Mouse (Mus musculus) right cerebral cortex, postnatal 4 days (tissue): Measurements from ENCODE around the gene Vmn1r33.
"Not testable (repeated sequence)": the region's sequence is repeated elsewhere in the genome, so short reads cannot be mapped to it uniquely, and the experiment has no call there.

ENCODE experiments used
- DNase-seq: peaks from one replicate; pipeline ENCODE4 v3.0.0-alpha.2; 2022

Gene Vmn1r33

GRCm38 (mm10) chr6:66618182-66618581 lies at the start of gene Vmn1r33:
Gene Vmn1r33 (minus strand): TSS chr6:66618282.
- DNase-seq = not testable (repeated sequence)

- no peak for DNase-seq
Measured at GRCm38 (mm10) chr6:66643779-66644178, 25.7 kb upstream of the Vmn1r33 start, which contains the start of gene Vmn1r34. Gene Vmn1r34 (minus strand): TSS chr6:66643879.

GRCm38 (mm10) chr6:66595804-66596203 lies 22.3 kb downstream of the Vmn1r33 start:
- no peak for DNase-seq
